Mouse (Mus musculus) MEL (cell line): ENCODE data around the gene Serinc5. TPM values are rescaled to one million over a fixed set of nuclear protein-coding genes. Genes with fewer than 3 reads are reported as not detected.

Source experiments
- DNase-seq: peaks from one replicate; pipeline ENCODE4 v3.0.0; 2011; ENCODE audit warnings: low read depth, low spot score
- H3K27ac ChIP-seq: 2 replicates; pipeline ENCODE4 v1.5.1; 2012; ENCODE audit warnings: low read depth, mild to moderate bottlenecking, control low read depth, low read length, moderate library complexity; ENCODE audit not compliant: control insufficient read depth
- H3K27me3 ChIP-seq, 2 experiments: fragments of 150-350 bp in 1 of 2; sonication (generic) in 1 of 2; 2 replicates each; pipeline ENCODE4 v1.6.1; 2012; ENCODE audit warnings: low read length in 2 of 2, mild to moderate bottlenecking in 2 of 2, improper control_type of control experiment in 1 of 2, moderate library complexity in 1 of 2; ENCODE audit not compliant: insufficient read depth in 2 of 2, control insufficient read depth in 1 of 2
- H3K36me3 ChIP-seq, 2 experiments: 2 replicates each; pipeline ENCODE4 v1.6.1; 2012 to 2014; ENCODE audit warnings: low read length in 2 of 2, improper control_type of control experiment in 1 of 2, inconsistent platforms in 1 of 2, mild to moderate bottlenecking in 1 of 2; ENCODE audit not compliant: insufficient read depth in 2 of 2, control insufficient read depth in 1 of 2
- H3K4me1 ChIP-seq, 2 experiments: fragments of 150-350 bp in 1 of 2; sonication (generic) in 1 of 2; 2 replicates each; pipeline ENCODE4 v1.6.1; 2012; ENCODE audit warnings: low read length in 2 of 2, improper control_type of control experiment in 1 of 2, mild to moderate bottlenecking in 1 of 2; ENCODE audit not compliant: insufficient read depth in 2 of 2, control insufficient read depth in 1 of 2
- H3K4me3 ChIP-seq, 2 experiments: fragments of 150-350 bp in 1 of 2; sonication (generic) in 1 of 2; 2 replicates each; pipeline ENCODE4 v1.5.1; 2012; ENCODE audit warnings: low read depth in 2 of 2, low read length in 2 of 2, mild to moderate bottlenecking in 2 of 2, moderate library complexity in 2 of 2, control low read depth in 1 of 2, improper control_type of control experiment in 1 of 2; ENCODE audit not compliant: control insufficient read depth in 1 of 2, insufficient read depth in 1 of 2
- H3K79me2 ChIP-seq: 2 replicates; pipeline ENCODE4 v1.6.1; 2012; ENCODE audit warnings: mild to moderate bottlenecking, low read length, moderate library complexity; ENCODE audit not compliant: control insufficient read depth, poor library complexity, insufficient read depth
- H3K9ac ChIP-seq: 2 replicates; pipeline ENCODE4 v1.6.1; 2012; ENCODE audit warnings: low read depth, mild to moderate bottlenecking, control low read depth, low read length, moderate library complexity; ENCODE audit not compliant: control insufficient read depth, poor library complexity, severe bottlenecking
- H3K9me3 ChIP-seq: fragments of 150-350 bp; sonication (generic); replicated peaks from 2 replicates; pipeline ENCODE4 v1.6.1; 2012; ENCODE audit warnings: mild to moderate bottlenecking, low read length, improper control_type of control experiment, moderate library complexity; ENCODE audit not compliant: insufficient read depth
- BHLHE40 ChIP-seq: IDR thresholded peaks from 2 replicates; pipeline ENCODE4 v1.6.1; 2012; ENCODE audit warnings: low read depth, mild to moderate bottlenecking, inconsistent platforms, low read length, improper control_type of control experiment, borderline replicate concordance
- CTCF ChIP-seq, 3 experiments: IDR thresholded peaks in 2 of 3; conservative IDR thresholded peaks in 1 of 3; 2 replicates each; pipeline ENCODE4 v1.5.1; 2011 to 2012; ENCODE audit warnings: low read length in 3 of 3, low read depth in 2 of 3, mild to moderate bottlenecking in 2 of 3, improper control_type of control experiment in 1 of 3, inconsistent platforms in 1 of 3, mixed read lengths in 1 of 3, moderate library complexity in 1 of 3; ENCODE audit not compliant: control insufficient read depth in 1 of 3, insufficient read depth in 1 of 3, poor library complexity in 1 of 3, severe bottlenecking in 1 of 3
- EP300 ChIP-seq, 2 experiments: IDR thresholded peaks; 2 replicates each; pipeline ENCODE4 v1.6.1; 2011; ENCODE audit warnings: improper control_type of control experiment in 2 of 2, low read length in 2 of 2, low read depth in 1 of 2, mild to moderate bottlenecking in 1 of 2
- ETS1 ChIP-seq: IDR thresholded peaks from 2 replicates; pipeline ENCODE4 v1.6.1; 2012; ENCODE audit warnings: low read depth, mild to moderate bottlenecking, inconsistent platforms, low read length, improper control_type of control experiment, moderate library complexity
- GABPA ChIP-seq: IDR thresholded peaks from 2 replicates; pipeline ENCODE4 v1.6.1; 2012; ENCODE audit warnings: low read depth, mild to moderate bottlenecking, inconsistent platforms, low read length, improper control_type of control experiment, moderate library complexity
- GATA1 ChIP-seq: IDR thresholded peaks from 2 replicates; pipeline ENCODE4 v1.6.1; 2011; ENCODE audit warnings: low read depth, low read length, improper control_type of control experiment
- HCFC1 ChIP-seq: IDR thresholded peaks from 2 replicates; pipeline ENCODE4 v1.6.1; 2012; ENCODE audit warnings: low read depth, mild to moderate bottlenecking, inconsistent platforms, low read length, improper control_type of control experiment, moderate library complexity
- KAT2A ChIP-seq: conservative IDR thresholded peaks from 2 replicates; pipeline ENCODE4 v1.6.1; 2012; ENCODE audit warnings: low read depth, low read length, improper control_type of control experiment, inconsistent platforms
- MAFK ChIP-seq: IDR thresholded peaks from 2 replicates; pipeline ENCODE4 v1.6.1; 2011; ENCODE audit warnings: low read depth, mild to moderate bottlenecking, low read length, improper control_type of control experiment, borderline replicate concordance
- MAZ ChIP-seq: IDR thresholded peaks from 2 replicates; pipeline ENCODE4 v1.6.1; 2012; ENCODE audit warnings: low read depth, mild to moderate bottlenecking, inconsistent platforms, low read length, improper control_type of control experiment
- MYB ChIP-seq: IDR thresholded peaks from 2 replicates; pipeline ENCODE4 v1.6.1; 2011; ENCODE audit warnings: mild to moderate bottlenecking, low read depth, low read length, improper control_type of control experiment
- MYC ChIP-seq: IDR thresholded peaks from 2 replicates; pipeline ENCODE4 v1.6.1; 2011; ENCODE audit warnings: low read depth, mild to moderate bottlenecking, low read length, improper control_type of control experiment, moderate library complexity
- NELFE ChIP-seq: IDR thresholded peaks from 2 replicates; pipeline ENCODE4 v1.6.1; 2011; ENCODE audit warnings: low read depth, low read length, improper control_type of control experiment
- POLR2A ChIP-seq, 2 experiments: IDR thresholded peaks; 2 replicates each; pipeline ENCODE4 v1.6.1; 2011 to 2012; ENCODE audit warnings: low read length in 2 of 2, mild to moderate bottlenecking in 2 of 2, control low read depth in 1 of 2, improper control_type of control experiment in 1 of 2, low read depth in 1 of 2, moderate library complexity in 1 of 2; ENCODE audit not compliant: control insufficient read depth in 1 of 2, insufficient read depth in 1 of 2, poor library complexity in 1 of 2
- POLR2AphosphoS2 ChIP-seq: IDR thresholded peaks from 2 replicates; pipeline ENCODE4 v1.6.1; 2011; ENCODE audit warnings: low read length, improper control_type of control experiment
- RAD21 ChIP-seq: IDR thresholded peaks from 2 replicates; pipeline ENCODE4 v1.6.1; 2011; ENCODE audit warnings: mild to moderate bottlenecking, low read depth, low read length, improper control_type of control experiment
- RCOR1 ChIP-seq: IDR thresholded peaks from 2 replicates; pipeline ENCODE4 v1.6.1; 2012; ENCODE audit warnings: low read depth, mild to moderate bottlenecking, inconsistent platforms, low read length, improper control_type of control experiment
- SIN3A ChIP-seq: IDR thresholded peaks from 2 replicates; pipeline ENCODE4 v1.6.1; 2012; ENCODE audit warnings: low read length, improper control_type of control experiment, inconsistent platforms
- TBP ChIP-seq: IDR thresholded peaks from 2 replicates; pipeline ENCODE4 v1.8.0; 2011; ENCODE audit warnings: low read depth, low read length, improper control_type of control experiment
- UBTF ChIP-seq: IDR thresholded peaks from 2 replicates; pipeline ENCODE4 v1.6.1; 2012; ENCODE audit warnings: low read depth, mild to moderate bottlenecking, inconsistent platforms, low read length, improper control_type of control experiment, moderate library complexity, borderline replicate concordance; ENCODE audit not compliant: insufficient read depth
- USF1 ChIP-seq: IDR thresholded peaks from 2 replicates; pipeline ENCODE4 v1.6.1; 2014; ENCODE audit warnings: low read depth, mild to moderate bottlenecking, inconsistent platforms, low read length, improper control_type of control experiment, moderate library complexity
- ZC3H11A ChIP-seq: IDR thresholded peaks from 2 replicates; pipeline ENCODE4 v1.6.1; 2012; ENCODE audit warnings: low read depth, mild to moderate bottlenecking, inconsistent platforms, low read length, improper control_type of control experiment
- ZKSCAN1 ChIP-seq: IDR thresholded peaks from 2 replicates; pipeline ENCODE4 v1.6.1; 2012; ENCODE audit warnings: low read depth, mild to moderate bottlenecking, inconsistent platforms, low read length, improper control_type of control experiment, moderate library complexity
- ZNF384 ChIP-seq: IDR thresholded peaks from 2 replicates; pipeline ENCODE4 v1.6.1; 2012; ENCODE audit warnings: low read depth, mild to moderate bottlenecking, inconsistent platforms, low read length, improper control_type of control experiment
- polyA plus RNA-seq, 2 experiments: library from polyadenylated mRNA; stranded (reverse) in 1 of 2; unstranded in 1 of 2; fragments of >175 nt in 1 of 2; fragments of >200 nt in 1 of 2; gene quantifications; 2 replicates each; pipeline versions ENCODE4 v1.2.1 to v1.2.4; 2012; ENCODE audit warnings: low replicate concordance in 2 of 2, low read depth in 1 of 2; ENCODE audit not compliant: insufficient read length in 2 of 2, insufficient read depth in 1 of 2, missing spikeins in 1 of 2
- total RNA-seq: library from RNA; depleted of rRNA; stranded (reverse); fragments of 300-350 nt; gene quantifications from 2 replicates; pipeline ENCODE4 v1.2.3, GENCODE M21; 2012

The Serinc5 gene
- total and polyA plus RNA-seq, 3 experiments: 4.0 to 8.8 TPM; not detected in 1

GRCm38 (mm10) chr13:92588704-92589103 is 22.2 kb upstream of the Serinc5 start:
- Histone ChIP-seq H3K79me2 (no peaks in the 10 kb centered on the region), H3K4me3 (no peak overlapping the region), H3K36me3 (peaks cover 0 to 15% of the 10 kb centered on the region in 2 experiments; a peak in 2 of 4 replicates), H3K27me3 (no peaks in the 10 kb centered on the region), H3K9ac (no peak overlapping the region), H3K9me3 (no peaks in the 10 kb centered on the region), H3K4me1 (peaks cover 9 to 10% of the 10 kb centered on the region in 2 experiments; a peak in 3 of 4 replicates), H3K27ac (no peak overlapping the region)
- TF ChIP-seq HCFC1 (no peak), USF1 (no peak), GABPA (no peak), POLR2A (IDR thresholded peaks at IDR 0.05; ENCODE audit: control insufficient read depth in 1 of 2, insufficient read depth in 1 of 2, low read depth in 1 of 2, low read length in 2 of 2, poor library complexity in 1 of 2) (no peak), RAD21 (no peak), EP300 (IDR thresholded peaks at IDR 0.05; ENCODE audit: low read depth in 1 of 2, low read length in 2 of 2) (no peak), KAT2A (no peak), MAFK (no peak), ZKSCAN1 (no peak), ZNF384 (no peak), UBTF (no peak), POLR2AphosphoS2 (no peak), BHLHE40 (no peak), ZC3H11A (no peak), CTCF (IDR thresholded peaks at IDR 0.05 in 2 of 3, conservative IDR thresholded peaks at IDR 0.05 in 1 of 3; ENCODE audit: control insufficient read depth in 1 of 3, insufficient read depth in 1 of 3, low read depth in 2 of 3, low read length in 3 of 3, poor library complexity in 1 of 3, severe bottlenecking in 1 of 3) (no peak), MYB (no peak), SIN3A (no peak)
- DNase-seq: no peak

GRCm38 (mm10) chr13:92589255-92589654 is 21.6 kb upstream of the Serinc5 start:
- Histone ChIP-seq H3K9ac (no peak overlapping the region), H3K27me3 (no peaks in the 10 kb centered on the region), H3K36me3 (peaks cover 0 to 19% of the 10 kb centered on the region in 2 experiments; a peak in 2 of 4 replicates), H3K4me1 (peaks cover 9 to 10% of the 10 kb centered on the region in 2 experiments; a peak in 3 of 4 replicates), H3K9me3 (no peaks in the 10 kb centered on the region), H3K4me3 (no peak overlapping the region), H3K27ac (peak overlapping the region; percentile 37; the same call in 1 of the 2 replicates), H3K79me2 (no peaks in the 10 kb centered on the region)
- DNase-seq: peak; percentile 53
- TF ChIP-seq BHLHE40 (no peak), MYC (no peak), ETS1 (no peak), KAT2A (no peak), NELFE (no peak), GATA1 (0 out of 2 replicates have a peak, but pooled peaks have one; percentile 19), POLR2A (IDR thresholded peaks at IDR 0.05; ENCODE audit: control insufficient read depth in 1 of 2, insufficient read depth in 1 of 2, low read depth in 1 of 2, low read length in 2 of 2, poor library complexity in 1 of 2) (no peak), UBTF (no peak), MAZ (no peak), ZNF384 (0 out of 2 replicates have a peak, but pooled peaks have one; percentile 10), RCOR1 (no peak), MYB (no peak), TBP (no peak)
